Mouse (Mus musculus): ENCODE data around the gene Gm20498. TPM values are rescaled to one million over a fixed set of nuclear protein-coding genes. Genes with fewer than 3 reads are reported as not detected.
A peak's percentile ranks its signal among the peaks of the same experiment; 100 is the strongest.
"Not testable (repeated sequence)": the region's sequence is repeated elsewhere in the genome, so short reads cannot be mapped to it uniquely, and the experiment has no call there.

Gm20498 gene
- total RNA-seq (2015; ENCODE audit: low replicate concordance) (3.6 TPM in 1 of 2 replicates, not detected in the other), total RNA-seq (2017; ENCODE audit: low replicate concordance) (3.7 TPM in 1 of 2 replicates, not detected in the other)

GRCm38 (mm10) chr12:81532316-81533028, at the start of gene Gm20498, which contains the start of gene Synj2bp:
TSS of gene Gm20498 (minus strand) at chr12:81532905.
TSS of gene Synj2bp (minus strand) at chr12:81532911.
- peak; percentile 86 for ATAC-seq (replicated peaks; ENCODE audit: low FRiP score, poor library complexity, severe bottlenecking)

- no peak for ATAC-seq (replicated peaks; ENCODE audit: low FRiP score, poor library complexity, severe bottlenecking)
Observed at GRCm38 (mm10) chr12:81568374-81568773, 35.7 kb upstream of the Gm20498 start, which contains the start of gene Adam21. TSS of gene Adam21 (minus strand) at chr12:81568474.

GRCm38 (mm10) chr12:81567931-81568330, 35.2 kb upstream of the Gm20498 start:
- no peak for ATAC-seq (replicated peaks; ENCODE audit: low FRiP score, poor library complexity, severe bottlenecking)

- no peak for ATAC-seq (replicated peaks; ENCODE audit: low FRiP score, poor library complexity, severe bottlenecking)
Observed at GRCm38 (mm10) chr12:81564173-81564572, 31.5 kb upstream of the Gm20498 start.

- ATAC-seq (replicated peaks; ENCODE audit: low FRiP score, poor library complexity, severe bottlenecking), result no peak
Observed at GRCm38 (mm10) chr12:81549286-81549685, 16.6 kb upstream of the Gm20498 start.

- no peak for ATAC-seq (replicated peaks; ENCODE audit: low FRiP score, poor library complexity, severe bottlenecking)
Observed at GRCm38 (mm10) chr12:81547163-81547562, 14.5 kb upstream of the Gm20498 start.

- ATAC-seq (replicated peaks; ENCODE audit: low FRiP score, poor library complexity, severe bottlenecking), result no peak
Observed at GRCm38 (mm10) chr12:81533029-81533419, 319 bp upstream of the Gm20498 start.

GRCm38 (mm10) chr12:81530587-81530986, 2.1 kb downstream of the Gm20498 start:
- ATAC-seq (replicated peaks; ENCODE audit: low FRiP score, poor library complexity, severe bottlenecking), result not testable (repeated sequence)

- not testable (repeated sequence) for ATAC-seq (replicated peaks; ENCODE audit: low FRiP score, poor library complexity, severe bottlenecking)
Observed at GRCm38 (mm10) chr12:81496906-81497305, 35.8 kb downstream of the Gm20498 start.

- ATAC-seq (replicated peaks; ENCODE audit: low FRiP score, poor library complexity, severe bottlenecking), result no peak
Observed at GRCm38 (mm10) chr12:81490491-81490890, 42.2 kb downstream of the Gm20498 start.

GRCm38 (mm10) chr12:81485311-81485710, 47.4 kb downstream of the Gm20498 start:
- no peak for ATAC-seq (replicated peaks; ENCODE audit: low FRiP score, poor library complexity, severe bottlenecking)

- peak; percentile 97 for ATAC-seq (replicated peaks; ENCODE audit: low FRiP score, poor library complexity, severe bottlenecking)
Observed at GRCm38 (mm10) chr12:81484727-81485191, 47.9 kb downstream of the Gm20498 start, which contains the start of gene Cox16. TSS of gene Cox16 (minus strand) at chr12:81485127.

- no peak for ATAC-seq (replicated peaks; ENCODE audit: low FRiP score, poor library complexity, severe bottlenecking)
Observed at GRCm38 (mm10) chr12:81484212-81484611, 48.5 kb downstream of the Gm20498 start.

- no peak for ATAC-seq (replicated peaks; ENCODE audit: low FRiP score, poor library complexity, severe bottlenecking)
Observed at GRCm38 (mm10) chr12:81483656-81484055, 49.0 kb downstream of the Gm20498 start.

GRCm38 (mm10) chr12:81459051-81459450, 73.7 kb downstream of the Gm20498 start:
- ATAC-seq (replicated peaks; ENCODE audit: low FRiP score, poor library complexity, severe bottlenecking), result not testable (repeated sequence)

GRCm38 (mm10) chr12:81438985-81439384, 93.7 kb downstream of the Gm20498 start:
- not testable (repeated sequence) for ATAC-seq (replicated peaks; ENCODE audit: low FRiP score, poor library complexity, severe bottlenecking)

GRCm38 (mm10) chr12:81434778-81435177, 97.9 kb downstream of the Gm20498 start:
- not testable (repeated sequence) for ATAC-seq (replicated peaks; ENCODE audit: low FRiP score, poor library complexity, severe bottlenecking)

- ATAC-seq (replicated peaks; ENCODE audit: low FRiP score, poor library complexity, severe bottlenecking), result no peak
Observed at GRCm38 (mm10) chr12:81421846-81422245, 110.9 kb downstream of the Gm20498 start, which contains the start of gene Adam4. TSS of gene Adam4 (minus strand) at chr12:81421946.

- no peak for ATAC-seq (replicated peaks; ENCODE audit: low FRiP score, poor library complexity, severe bottlenecking)
Observed at GRCm38 (mm10) chr12:81413211-81413610, 119.5 kb downstream of the Gm20498 start.

- ATAC-seq (replicated peaks; ENCODE audit: low FRiP score, poor library complexity, severe bottlenecking), result no peak
Observed at GRCm38 (mm10) chr12:81408966-81409365, 123.7 kb downstream of the Gm20498 start.

- no peak for ATAC-seq (replicated peaks; ENCODE audit: low FRiP score, poor library complexity, severe bottlenecking)
Observed at GRCm38 (mm10) chr12:81402187-81402586, 130.5 kb downstream of the Gm20498 start.

All from erythroid progenitor cell, adult 5-6 weeks (primary cell).